Mouse (Mus musculus): ENCODE data around the gene Ttc30a2. TPM values are rescaled to one million over a fixed set of nuclear protein-coding genes. Genes with fewer than 3 reads are reported as not detected.
"Not testable (repeated sequence)": the region's sequence is repeated elsewhere in the genome, so short reads cannot be mapped to it uniquely, and the experiment has no call there.

Ttc30a2 gene
- polyA plus RNA-seq, 1 experiment from 2014 or later = 1.1 TPM

- no peak overlapping the region for H3K27ac ChIP-seq (replicated peaks)
- no peak for ATAC-seq (ENCODE audit: low read depth)
- no peak overlapping the region for H3K4me3 ChIP-seq
- no peaks in the 10 kb centered on the region for H3K27me3 ChIP-seq
- H3K9me3 ChIP-seq = no peaks in the 10 kb centered on the region
- no peaks in the 10 kb centered on the region for H3K36me3 ChIP-seq
- WGBS = 85% methylated on average over 8 of the region's 8 CpGs
- H3K9ac ChIP-seq = no peak overlapping the region
- H3K4me2 ChIP-seq = no peak overlapping the region
- H3K4me1 ChIP-seq (replicated peaks) = no peaks in the 10 kb centered on the region
Observed at GRCm38 (mm10) chr2:75950685-75951084, 27.3 kb downstream of the Ttc30a2 start.

GRCm38 (mm10) chr2:75938117-75939063, 39.6 kb downstream of the Ttc30a2 start, which contains the start of gene Ttc30b:
Gene Ttc30b, minus strand, starts transcription at chr2:75938585.
- Histone ChIP-seq H3K9ac (peak within 1 kb of the TSS; percentile 72), H3K4me3 (peak within 1 kb of the TSS; percentile 52), H3K4me1 (replicated peaks) (peaks cover 14% of the 10 kb centered on the region), H3K36me3 (no peaks in the 10 kb centered on the region), H3K9me3 (no peaks in the 10 kb centered on the region), H3K4me2 (peak within 1 kb of the TSS; percentile 66), H3K27me3 (0 out of 2 replicates have a peak, but pooled peaks cover 4% of the 10 kb centered on the region), H3K27ac (replicated peaks) (peak within 1 kb of the TSS; percentile 87)
- 3% methylated on average over 39 of the region's 42 CpGs for WGBS
- peak; percentile 92 for ATAC-seq (ENCODE audit: low read depth)

- ATAC-seq (ENCODE audit: low read depth) = peak; percentile 36
Observed at GRCm38 (mm10) chr2:75937520-75938116, 40.4 kb downstream of the Ttc30a2 start.

GRCm38 (mm10) chr2:75936685-75937084, 41.3 kb downstream of the Ttc30a2 start:
- H3K9me3 ChIP-seq; H3K27ac ChIP-seq (replicated peaks); H3K4me2 ChIP-seq; H3K9ac ChIP-seq; H3K4me3 ChIP-seq; H3K36me3 ChIP-seq; ATAC-seq (ENCODE audit: low read depth); H3K27me3 ChIP-seq: not testable (repeated sequence)
- WGBS = 99% methylated on average over 2 of the region's 2 CpGs
- H3K4me1 ChIP-seq (replicated peaks) = peaks cover 15% of the 10 kb centered on the region

More at GRCm38 (mm10) chr2:75937520-75938116, 40.4 kb downstream of the Ttc30a2 start:
- Histone ChIP-seq H3K4me1 (replicated peaks) (peaks cover 15% of the 10 kb centered on the region), H3K4me2 (peak overlapping the region; percentile 66), H3K27ac (replicated peaks) (peak overlapping the region; percentile 87), H3K9ac (peak overlapping the region; percentile 72), H3K4me3 (peak overlapping the region; percentile 52)
- H3K9me3 ChIP-seq, H3K27me3 ChIP-seq, H3K36me3 ChIP-seq: not testable (repeated sequence)
- 66% methylated on average over 15 of the region's 17 CpGs for WGBS

GRCm38 (mm10) chr2:75933541-75933940, 44.4 kb downstream of the Ttc30a2 start:
- H3K9ac ChIP-seq = peak overlapping the region; percentile 53
- WGBS = 45% methylated on average over 7 of the region's 7 CpGs
- H3K27me3 ChIP-seq = no peaks in the 10 kb centered on the region
- no peak for ATAC-seq (ENCODE audit: low read depth)
- H3K9me3 ChIP-seq = no peaks in the 10 kb centered on the region
- H3K4me2 ChIP-seq = no peak overlapping the region
- 0 out of 2 replicates have a peak, but pooled peaks cover 3% of the 10 kb centered on the region for H3K36me3 ChIP-seq
- no peak overlapping the region for H3K27ac ChIP-seq (replicated peaks)
- H3K4me3 ChIP-seq = no peak overlapping the region
- peaks cover 10% of the 10 kb centered on the region for H3K4me1 ChIP-seq (replicated peaks)

- Histone ChIP-seq H3K36me3 (0 out of 2 replicates have a peak, but pooled peaks cover 3% of the 10 kb centered on the region), H3K4me1 (replicated peaks) (peaks cover 13% of the 10 kb centered on the region), H3K4me3 (no peak overlapping the region), H3K4me2 (no peak overlapping the region), H3K9me3 (no peaks in the 10 kb centered on the region), H3K27me3 (no peaks in the 10 kb centered on the region), H3K27ac (replicated peaks) (no peak overlapping the region), H3K9ac (no peak overlapping the region)
- ATAC-seq (ENCODE audit: low read depth) = no peak
- 89% methylated on average over 2 of the region's 2 CpGs for WGBS
Observed at GRCm38 (mm10) chr2:75930941-75931340, 47.0 kb downstream of the Ttc30a2 start.

- Histone ChIP-seq H3K4me3 (no peak overlapping the region), H3K9ac (no peak overlapping the region), H3K9me3 (no peaks in the 10 kb centered on the region), H3K27me3 (no peaks in the 10 kb centered on the region), H3K27ac (replicated peaks) (no peak overlapping the region), H3K4me2 (no peak overlapping the region), H3K4me1 (replicated peaks) (peaks cover 19% of the 10 kb centered on the region), H3K36me3 (0 out of 2 replicates have a peak, but pooled peaks cover 3% of the 10 kb centered on the region)
- WGBS = 92% methylated on average over 6 of the region's 6 CpGs
- no peak for ATAC-seq (ENCODE audit: low read depth)
Observed at GRCm38 (mm10) chr2:75929786-75930444, 48.1 kb downstream of the Ttc30a2 start.

GRCm38 (mm10) chr2:75929141-75929540, 48.8 kb downstream of the Ttc30a2 start:
- H3K27me3 ChIP-seq = no peaks in the 10 kb centered on the region

GRCm38 (mm10) chr2:75928011-75928410, 50.0 kb downstream of the Ttc30a2 start:
- H3K27me3 ChIP-seq = no peaks in the 10 kb centered on the region
- no peak overlapping the region for H3K4me3 ChIP-seq
- H3K9me3 ChIP-seq = no peaks in the 10 kb centered on the region
- no peak overlapping the region for H3K4me2 ChIP-seq
- H3K9ac ChIP-seq = no peak overlapping the region
- 0 out of 2 replicates have a peak, but pooled peaks cover 3% of the 10 kb centered on the region for H3K36me3 ChIP-seq
- H3K27ac ChIP-seq (replicated peaks) = no peak overlapping the region
- no peak for ATAC-seq (ENCODE audit: low read depth)
- H3K4me1 ChIP-seq (replicated peaks) = peaks cover 31% of the 10 kb centered on the region
- 84% methylated on average over 3 of the region's 3 CpGs for WGBS

More at GRCm38 (mm10) chr2:75929141-75929540, 48.8 kb downstream of the Ttc30a2 start:
- 89% methylated on average over 2 of the region's 2 CpGs for WGBS
- no peaks in the 10 kb centered on the region for H3K9me3 ChIP-seq
- 0 out of 2 replicates have a peak, but pooled peaks cover 3% of the 10 kb centered on the region for H3K36me3 ChIP-seq
- H3K4me3 ChIP-seq = no peak overlapping the region
- H3K4me2 ChIP-seq = no peak overlapping the region
- H3K27ac ChIP-seq (replicated peaks) = no peak overlapping the region
- no peak for ATAC-seq (ENCODE audit: low read depth)
- no peak overlapping the region for H3K9ac ChIP-seq
- peaks cover 26% of the 10 kb centered on the region for H3K4me1 ChIP-seq (replicated peaks)

- H3K27me3 ChIP-seq = no peaks in the 10 kb centered on the region
- no peak overlapping the region for H3K4me2 ChIP-seq
- no peaks in the 10 kb centered on the region for H3K9me3 ChIP-seq
- no peak overlapping the region for H3K9ac ChIP-seq
- WGBS = 43% methylated on average over 5 of the region's 5 CpGs
- no peaks in the 10 kb centered on the region for H3K36me3 ChIP-seq
- H3K27ac ChIP-seq (replicated peaks) = peak overlapping the region; percentile 57
- H3K4me3 ChIP-seq = no peak overlapping the region
- ATAC-seq (ENCODE audit: low read depth) = no peak
- H3K4me1 ChIP-seq (replicated peaks) = peaks cover 36% of the 10 kb centered on the region
Observed at GRCm38 (mm10) chr2:75926061-75926460, 51.9 kb downstream of the Ttc30a2 start.

Data from neural tube, embryonic 13.5 days (tissue).